Mouse (Mus musculus) 3T3-L1 (cell line): ENCODE measurements at regions not wholly inside any gene's neighbourhood (a gene's known extent, or its start where the extent isn't known, plus 50 kb on each side); places are given as distances from the start of the nearest gene placed in this dataset.
A peak's percentile ranks its signal among the peaks of the same experiment; 100 is the strongest.

ENCODE experiments used
- DNase-seq: peaks from one replicate; pipeline ENCODE4 v3.0.0-alpha.2; 2015; ENCODE audit warnings: low read depth, low spot score

- DNase-seq = no peak
Measured at GRCm38 (mm10) chr11:95198196-95198595, 52.1 kb upstream of the Dlx4 start.

- DNase-seq = no peak
Measured at GRCm38 (mm10) chr11:95200971-95201370, 54.9 kb upstream of the Dlx4 start.

- peak; percentile 12 for DNase-seq
Measured at GRCm38 (mm10) chr11:95210185-95211030, 50.9 kb upstream of the Tac4 start.

- DNase-seq = no peak
Measured at GRCm38 (mm10) chr11:95211031-95211425, 50.3 kb upstream of the Tac4 start.
